Mouse (Mus musculus): ENCODE data around the gene Marcks.

Gene Marcks

GRCm38 (mm10) chr10:37138778-37139442, at the start of gene Marcks:
Marcks (minus strand) TSS chr10:37138920.
- peak; percentile 80 for DNase-seq

GRCm38 (mm10) chr10:37177071-37177470, 38.4 kb upstream of the Marcks start:
- DNase-seq, result no peak

GRCm38 (mm10) chr10:37172416-37172950, 33.8 kb upstream of the Marcks start:
- no peak for DNase-seq

- DNase-seq, result no peak
Measured at GRCm38 (mm10) chr10:37171711-37172415, 33.1 kb upstream of the Marcks start.

- DNase-seq, result no peak
Measured at GRCm38 (mm10) chr10:37170878-37171277, 32.2 kb upstream of the Marcks start.

- no peak for DNase-seq
Measured at GRCm38 (mm10) chr10:37170466-37170865, 31.7 kb upstream of the Marcks start.

GRCm38 (mm10) chr10:37167527-37167926, 28.8 kb upstream of the Marcks start:
- no peak for DNase-seq

- DNase-seq, result no peak
Measured at GRCm38 (mm10) chr10:37159731-37160130, 21.0 kb upstream of the Marcks start.

GRCm38 (mm10) chr10:37157156-37157555, 18.4 kb upstream of the Marcks start:
- peak; percentile 7 for DNase-seq

GRCm38 (mm10) chr10:37155131-37155530, 16.4 kb upstream of the Marcks start:
- no peak for DNase-seq

- DNase-seq, result no peak
Measured at GRCm38 (mm10) chr10:37151539-37152271, 13.0 kb upstream of the Marcks start.

GRCm38 (mm10) chr10:37148016-37148415, 9.3 kb upstream of the Marcks start:
- no peak for DNase-seq

GRCm38 (mm10) chr10:37145456-37145855, 6.7 kb upstream of the Marcks start:
- DNase-seq, result no peak

- peak; percentile 21 for DNase-seq
Measured at GRCm38 (mm10) chr10:37141621-37142020, 2.9 kb upstream of the Marcks start.

GRCm38 (mm10) chr10:37140736-37141451, 2.2 kb upstream of the Marcks start:
- DNase-seq, result peak; percentile 85

GRCm38 (mm10) chr10:37140166-37140735, 1.5 kb upstream of the Marcks start:
- no peak for DNase-seq

- DNase-seq, result peak; percentile 30
Measured at GRCm38 (mm10) chr10:37139443-37140165, 884 bp upstream of the Marcks start.

- DNase-seq, result peak; percentile 54
Measured at GRCm38 (mm10) chr10:37138311-37138731, 399 bp downstream of the Marcks start.

- DNase-seq, result peak; percentile 71
Measured at GRCm38 (mm10) chr10:37137531-37138310, 999 bp downstream of the Marcks start.

GRCm38 (mm10) chr10:37136981-37137518, 1.7 kb downstream of the Marcks start:
- peak; percentile 89 for DNase-seq
